Mouse (Mus musculus) midbrain, postnatal 0 days (tissue): ENCODE results near the gene Gm20388. TPM values are rescaled to one million over a fixed set of nuclear protein-coding genes. Genes with fewer than 3 reads are reported as not detected.

ENCODE experiments used
- ATAC-seq: fragments of 200-750 bp; cut with Nextera tagmentation; 2 replicates; pipeline ENCODE4 v1.8.0; 2017; ENCODE audit warnings: moderate number of reproducible peaks, mild to moderate bottlenecking, moderate TSS enrichment, moderate library complexity; ENCODE audit not compliant: low FRiP score
- DNase-seq: peaks from one replicate; pipeline ENCODE4 v3.0.0-alpha.2; 2015; ENCODE audit warnings: low spot score
- H3K27ac ChIP-seq: fragments of 300-500 bp; sonication (generic); 2 replicates; pipeline ENCODE4 v1.5.1; 2014; ENCODE audit warnings: low read depth, mild to moderate bottlenecking, low read length, mixed read lengths
- H3K27me3 ChIP-seq: fragments of 300-500 bp; sonication (generic); 2 replicates; pipeline ENCODE4 v1.6.1; 2014; ENCODE audit warnings: low read length, control low read depth, mixed read lengths; ENCODE audit not compliant: insufficient read depth
- H3K36me3 ChIP-seq: fragments of 300-500 bp; sonication (generic); 2 replicates; pipeline ENCODE4 v1.6.1; 2014; ENCODE audit warnings: low read length, control low read depth, mixed read lengths; ENCODE audit not compliant: insufficient read depth
- H3K4me1 ChIP-seq: fragments of 300-500 bp; sonication (generic); 2 replicates; pipeline ENCODE4 v1.6.1; 2014; ENCODE audit warnings: mild to moderate bottlenecking, control low read depth, antibody characterized with exemption, low read length, mixed read lengths; ENCODE audit not compliant: insufficient read depth
- H3K4me2 ChIP-seq: fragments of 300-500 bp; sonication (generic); 2 replicates; pipeline ENCODE4 v1.6.1; 2014; ENCODE audit warnings: low read depth, mild to moderate bottlenecking, low read length, mixed read lengths; ENCODE audit not compliant: poor library complexity, severe bottlenecking
- H3K4me3 ChIP-seq: fragments of 300-500 bp; sonication (generic); 2 replicates; pipeline ENCODE4 v1.5.1; 2014; ENCODE audit warnings: low read depth, mild to moderate bottlenecking, low read length, moderate library complexity
- H3K9ac ChIP-seq: fragments of 300-500 bp; sonication (generic); replicated peaks from 2 replicates; pipeline ENCODE4 v1.6.1; 2014; ENCODE audit warnings: mild to moderate bottlenecking, low read length, moderate library complexity, mixed read lengths; ENCODE audit not compliant: poor library complexity, severe bottlenecking
- H3K9me3 ChIP-seq: fragments of 300-500 bp; sonication (generic); 2 replicates; pipeline ENCODE4 v1.6.1; 2016; ENCODE audit warnings: low read length, control low read depth
- CTCF ChIP-seq: IDR thresholded peaks from 2 replicates; pipeline ENCODE4 v1.5.1; 2016; ENCODE audit warnings: antibody characterized with exemption, mild to moderate bottlenecking
- WGBS: fragments of 180-500 bp; shearing (Covaris S2); extraction: QIAGEN DNeasy Blood & Tissue Kit; methylation state at CpG from one replicate; pipeline ENCODE4 v1.1.7; 2014; 5-methylcytosine and 5-hydroxymethylcytosine counted together
- polyA plus RNA-seq: library from polyadenylated mRNA; unstranded; fragments of >200 nt; fragmentation: Nextera tagmentation; extraction: Ambion mirVana; gene quantifications from 2 replicates; pipeline ENCODE4 v1.2.1, GENCODE M21; 2015
- total RNA-seq: library from RNA; depleted of rRNA; stranded (reverse); fragments of >200 nt; gene quantifications from 2 replicates; pipeline ENCODE4 v1.2.3, GENCODE M21; 2014

Gm20388 gene
- total and polyA plus RNA-seq, 2 experiments from 2014 or later = 74.2 TPM; not detected in 1

- 97% methylated on average over 3 of the region's 3 CpGs for WGBS
- H3K9me3 ChIP-seq = no peaks in the 10 kb centered on the region
- H3K9ac ChIP-seq = no peak overlapping the region
- no peak overlapping the region for H3K27ac ChIP-seq
- H3K4me2 ChIP-seq = no peak overlapping the region
- no peaks in the 10 kb centered on the region for H3K27me3 ChIP-seq
- DNase-seq (no peak), ATAC-seq (no peak)
- H3K36me3 ChIP-seq = no peaks in the 10 kb centered on the region
- TF ChIP-seq CTCF = no peak
- H3K4me3 ChIP-seq = no peak overlapping the region
- H3K4me1 ChIP-seq = no peaks in the 10 kb centered on the region; the same call in 1 of the 2 replicates
Measured at GRCm38 (mm10) chr8:120213229-120213628, 302.6 kb downstream of the Gm20388 start.

GRCm38 (mm10) chr8:120213939-120214338 lies 303.3 kb downstream of the Gm20388 start:
- TF ChIP-seq CTCF = no peak
- DNase-seq (peak; percentile 75), ATAC-seq (no peak)
- Histone ChIP-seq H3K4me3 (no peak overlapping the region), H3K27ac (no peak overlapping the region), H3K27me3 (no peaks in the 10 kb centered on the region), H3K4me1 (no peaks in the 10 kb centered on the region; the same call in 1 of the 2 replicates), H3K36me3 (no peaks in the 10 kb centered on the region), H3K9ac (no peak overlapping the region), H3K4me2 (no peak overlapping the region), H3K9me3 (no peaks in the 10 kb centered on the region)
- 61% methylated on average over 5 of the region's 5 CpGs for WGBS

GRCm38 (mm10) chr8:120215416-120216141 lies 304.9 kb downstream of the Gm20388 start:
- no peak for ATAC-seq
- TF ChIP-seq CTCF = no peak
- Histone ChIP-seq H3K9me3 (no peaks in the 10 kb centered on the region), H3K27me3 (no peaks in the 10 kb centered on the region), H3K27ac (no peak overlapping the region), H3K4me1 (no peaks in the 10 kb centered on the region; the same call in 1 of the 2 replicates), H3K4me2 (no peak overlapping the region), H3K4me3 (no peak overlapping the region), H3K9ac (no peak overlapping the region), H3K36me3 (no peaks in the 10 kb centered on the region)
- WGBS = 39% methylated on average over 7 of the region's 7 CpGs
- DNase-seq = peak; percentile 69

GRCm38 (mm10) chr8:120216855-120217830 lies 306.5 kb downstream of the Gm20388 start:
- H3K36me3 ChIP-seq = no peaks in the 10 kb centered on the region
- no peak overlapping the region for H3K4me3 ChIP-seq
- WGBS = 25% methylated on average over 12 of the region's 13 CpGs
- DNase-seq (peak; percentile 71), ATAC-seq (0 out of 2 replicates have a peak, but pooled peaks have one; percentile 39)
- H3K27ac ChIP-seq = no peak overlapping the region
- H3K9ac ChIP-seq = no peak overlapping the region
- TF ChIP-seq CTCF = no peak
- H3K27me3 ChIP-seq = no peaks in the 10 kb centered on the region
- H3K9me3 ChIP-seq = no peaks in the 10 kb centered on the region
- no peak overlapping the region for H3K4me2 ChIP-seq
- H3K4me1 ChIP-seq = no peaks in the 10 kb centered on the region; the same call in 1 of the 2 replicates

- no peak for TF ChIP-seq CTCF
- ATAC-seq = no peak
Measured at GRCm38 (mm10) chr8:120222548-120222947, 311.9 kb downstream of the Gm20388 start.

More at GRCm38 (mm10) chr8:120222548-120222947, 311.9 kb downstream of the Gm20388 start:
- DNase-seq = no peak
- H3K4me2 ChIP-seq = no peak overlapping the region
- no peak overlapping the region for H3K27ac ChIP-seq
- no peak overlapping the region for H3K9ac ChIP-seq
- H3K27me3 ChIP-seq = no peaks in the 10 kb centered on the region
- H3K4me3 ChIP-seq = no peak overlapping the region
- no peaks in the 10 kb centered on the region for H3K9me3 ChIP-seq
- H3K36me3 ChIP-seq = no peaks in the 10 kb centered on the region
- WGBS = 71% methylated on average over 11 of the region's 11 CpGs
- no peaks in the 10 kb centered on the region for H3K4me1 ChIP-seq
